Mouse (Mus musculus): ENCODE results near the gene Olfml3.

Olfml3 gene

DNA sequence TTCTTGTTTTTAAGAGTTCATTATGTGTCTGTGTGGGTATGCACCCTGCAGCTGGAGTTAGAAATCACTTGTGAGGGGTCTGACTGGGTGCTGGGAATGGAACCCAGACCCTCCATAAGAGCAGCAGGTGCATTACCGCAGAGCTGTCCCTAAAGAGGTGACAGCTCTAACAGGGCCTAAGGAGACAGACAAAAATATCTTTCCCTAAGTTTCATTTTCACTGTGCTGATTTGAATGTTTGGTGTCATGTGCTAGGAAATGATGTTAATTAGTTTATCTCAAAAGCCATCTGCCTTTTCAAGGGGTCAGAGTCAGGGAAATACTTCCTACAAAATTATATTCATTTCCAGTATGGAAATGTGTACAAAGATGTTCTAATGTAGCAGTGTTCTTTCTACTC is 1.5 kb upstream of the Olfml3 start, which contains the start of gene Gm10964:
Gene Gm10964, plus strand, starts transcription at position 38 of the 400 bp plus-strand sequence.
- DNase-seq (ENCODE audit: low read depth), result no peak

DNA sequence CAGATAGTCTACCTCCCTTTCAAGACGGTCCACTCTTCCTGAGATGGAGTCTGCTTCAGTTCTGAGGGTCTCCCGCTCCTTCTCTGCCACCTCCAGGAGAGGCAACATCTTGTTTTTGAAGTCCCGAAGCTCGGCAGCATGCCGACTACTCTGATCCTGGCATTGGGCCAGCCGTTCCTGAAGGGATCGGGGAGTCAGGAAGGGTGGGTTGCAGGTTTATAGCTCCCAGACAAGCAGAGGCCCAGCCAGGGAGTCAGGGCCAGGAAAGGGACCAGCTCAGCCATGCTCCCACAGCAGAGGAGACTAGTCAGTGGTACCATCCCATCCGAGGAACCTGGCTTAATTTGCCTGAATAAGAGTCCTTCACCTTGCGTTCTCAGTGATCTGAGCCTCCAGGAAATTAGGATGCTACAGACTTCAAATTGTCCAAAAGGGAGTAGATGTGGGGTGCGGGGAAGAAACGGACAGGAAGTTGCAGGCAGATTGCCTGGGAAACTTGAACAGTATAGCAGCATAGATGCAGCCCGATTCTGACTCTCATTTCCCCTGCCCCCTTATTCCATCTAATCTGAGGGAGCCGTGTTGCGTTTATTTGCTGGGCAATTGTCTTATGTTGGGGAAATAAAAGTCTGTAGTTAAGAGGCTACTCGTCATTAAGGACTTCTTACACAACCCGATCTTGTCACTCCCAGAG is 593 bp downstream of the Olfml3 start:
- no peak for DNase-seq (ENCODE audit: low read depth)

DNA sequence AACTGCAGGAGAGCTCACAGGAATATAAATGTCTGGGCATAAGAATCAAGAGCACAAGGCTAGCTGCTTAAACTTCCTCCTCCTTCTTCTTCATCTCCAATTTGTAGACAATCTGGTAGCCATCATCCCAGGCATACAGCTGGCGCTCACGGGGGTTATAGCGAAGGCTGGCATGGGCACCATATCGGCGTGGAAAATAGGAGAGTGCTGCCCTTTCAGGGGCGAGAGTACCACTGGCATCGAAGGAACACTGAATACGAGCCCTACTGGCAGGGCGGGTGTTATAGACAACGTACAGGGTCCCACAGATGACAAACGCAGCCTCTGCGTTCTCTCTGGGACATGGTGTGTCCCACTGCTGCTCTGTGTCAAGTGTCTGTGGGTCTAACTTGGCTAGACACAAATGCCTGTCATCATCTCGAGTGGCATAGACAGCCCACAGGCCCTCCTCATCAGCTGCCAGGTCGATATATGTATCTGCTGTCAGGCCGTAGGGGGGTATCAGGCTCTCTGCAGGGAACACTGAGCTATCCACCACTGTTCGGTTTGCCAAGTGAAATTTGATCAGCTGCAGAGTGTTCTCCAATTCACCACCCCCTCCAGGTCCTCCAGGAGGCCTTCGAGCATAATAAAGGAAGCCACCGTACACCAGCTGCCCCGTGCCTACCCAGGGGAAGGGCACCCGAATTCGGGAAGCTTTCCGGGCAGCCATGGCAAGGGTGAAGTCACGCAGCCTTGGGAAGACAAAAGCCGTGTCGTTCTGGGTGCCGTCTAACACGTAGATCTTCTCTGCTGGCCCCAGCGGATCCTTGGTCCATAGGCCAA is 1.8 kb downstream of the Olfml3 start:
- DNase-seq (ENCODE audit: low read depth), result no peak

DNA sequence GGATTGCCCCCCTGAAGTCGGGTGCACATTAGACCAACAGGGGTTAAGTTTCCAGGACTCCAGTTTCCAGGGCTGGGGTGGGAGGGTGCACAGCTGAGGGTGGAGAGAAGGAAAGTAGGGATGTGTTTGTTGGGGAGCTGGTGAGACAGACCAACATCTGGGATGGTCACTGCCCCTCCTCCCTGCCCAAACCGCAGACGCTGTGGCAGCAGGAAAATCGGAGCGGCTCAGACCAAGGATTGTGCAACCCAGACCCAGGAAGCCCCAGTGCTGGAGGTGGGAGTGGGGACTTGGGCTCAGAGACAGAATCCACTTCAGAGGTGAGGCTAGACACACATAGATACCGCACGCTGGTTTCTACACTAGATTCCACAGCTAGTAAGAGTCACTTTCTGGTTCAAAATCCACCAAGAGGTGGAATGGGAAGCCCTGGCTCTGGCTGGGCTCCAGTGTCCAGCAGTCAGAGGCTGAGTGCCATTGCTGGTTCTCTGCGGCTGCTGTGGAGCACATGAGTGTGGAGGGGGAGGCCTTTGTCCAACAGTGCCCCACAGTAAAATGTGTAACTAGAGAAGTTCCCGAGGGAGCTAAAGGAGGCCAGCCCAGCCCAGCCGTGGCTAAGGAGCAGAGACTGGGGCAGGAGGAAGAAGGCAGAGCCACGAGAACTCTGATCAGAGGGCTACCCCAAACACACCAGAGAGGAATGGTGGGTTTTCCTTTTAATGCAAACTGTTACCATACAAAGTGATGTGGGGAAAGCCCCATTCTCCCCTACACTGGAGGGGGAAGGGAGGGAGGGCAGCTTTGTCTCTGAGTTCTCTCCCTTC is 2.9 kb downstream of the Olfml3 start:
- peak; percentile 94 for DNase-seq (ENCODE audit: low read depth)

DNA sequence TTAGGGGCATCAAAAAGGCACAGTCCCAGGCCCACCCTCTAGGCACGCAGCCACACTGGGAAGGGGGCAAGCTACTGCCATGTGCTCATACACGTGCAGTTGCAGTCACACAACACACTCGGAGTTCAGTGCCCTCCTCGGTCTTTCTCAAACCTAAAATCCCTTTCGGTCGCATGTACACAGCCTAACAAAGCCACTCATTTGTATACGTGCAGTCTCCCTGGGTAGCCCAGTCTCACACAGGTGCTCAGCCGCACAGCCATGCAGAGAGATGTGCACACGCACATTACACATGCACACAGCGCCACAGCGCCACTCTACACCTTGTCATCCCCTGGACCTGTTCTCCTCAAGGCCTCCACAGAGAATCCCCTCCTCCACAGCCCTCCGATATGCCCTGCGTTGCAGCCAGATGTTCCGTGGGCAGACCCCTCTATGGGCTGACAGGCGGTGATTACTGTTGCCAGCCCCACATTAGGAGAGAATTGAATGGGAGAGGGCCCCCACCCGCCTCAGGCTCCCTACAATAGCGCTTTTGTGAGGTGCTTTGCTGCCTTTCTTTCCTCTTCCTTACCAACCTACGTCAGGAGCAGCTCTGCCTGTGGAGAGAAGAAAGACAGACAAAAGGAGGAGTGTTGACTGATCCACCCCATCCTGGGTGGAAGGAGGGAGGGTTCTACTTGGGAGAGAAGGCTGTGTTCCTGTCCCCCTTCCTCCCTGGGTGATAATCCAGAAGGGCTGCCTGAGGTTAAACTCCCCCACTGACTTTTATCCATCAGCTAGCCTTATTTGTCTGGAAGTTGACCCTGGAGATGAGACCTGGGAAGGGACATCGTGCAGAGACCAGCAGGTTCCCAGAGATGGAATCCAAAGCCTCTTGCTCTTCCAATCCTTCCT is 3.8 kb downstream of the Olfml3 start:
- no peak for DNase-seq (ENCODE audit: low read depth)

DNA sequence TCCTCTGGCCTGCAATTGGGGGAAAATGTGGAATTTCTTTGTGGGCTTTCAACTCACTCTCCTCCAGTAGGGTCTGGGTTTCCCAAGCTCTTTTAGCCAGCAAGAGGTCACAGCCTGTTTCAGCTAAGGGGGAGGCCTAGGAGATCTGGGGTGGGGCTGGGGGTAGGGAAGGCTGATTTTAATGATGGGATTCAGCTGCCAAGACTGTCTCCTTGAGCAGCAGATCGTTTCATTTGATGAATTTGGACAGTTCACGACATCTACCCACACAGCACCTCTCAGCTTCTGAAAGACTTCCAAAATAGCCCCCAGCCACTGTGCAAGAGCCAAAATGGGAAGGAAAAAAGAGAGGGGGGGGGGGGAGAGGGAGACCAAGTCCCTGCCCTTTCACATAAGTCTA is 4.6 kb downstream of the Olfml3 start:
- DNase-seq (ENCODE audit: low read depth), result no peak

DNA sequence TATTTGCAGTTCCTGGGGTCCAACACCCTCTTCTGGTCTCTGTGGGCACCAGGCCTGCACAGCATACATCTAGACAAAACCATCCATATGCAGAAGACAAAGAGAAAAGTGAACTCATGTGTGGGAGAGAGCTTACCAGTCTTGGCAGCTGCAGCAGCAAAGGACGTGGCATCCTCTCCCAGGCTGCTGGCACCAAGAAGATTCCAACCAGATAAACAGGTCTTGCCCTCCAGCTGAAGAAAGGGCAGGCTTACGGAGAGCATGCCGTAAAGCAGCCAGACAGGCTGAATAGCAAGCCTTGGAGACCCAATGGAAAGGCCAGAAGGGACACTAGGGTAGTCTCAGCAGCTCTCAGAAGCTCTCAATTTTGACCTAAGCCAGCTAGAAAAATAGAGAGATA is 5.7 kb downstream of the Olfml3 start:
- DNase-seq (ENCODE audit: low read depth), result no peak

DNA sequence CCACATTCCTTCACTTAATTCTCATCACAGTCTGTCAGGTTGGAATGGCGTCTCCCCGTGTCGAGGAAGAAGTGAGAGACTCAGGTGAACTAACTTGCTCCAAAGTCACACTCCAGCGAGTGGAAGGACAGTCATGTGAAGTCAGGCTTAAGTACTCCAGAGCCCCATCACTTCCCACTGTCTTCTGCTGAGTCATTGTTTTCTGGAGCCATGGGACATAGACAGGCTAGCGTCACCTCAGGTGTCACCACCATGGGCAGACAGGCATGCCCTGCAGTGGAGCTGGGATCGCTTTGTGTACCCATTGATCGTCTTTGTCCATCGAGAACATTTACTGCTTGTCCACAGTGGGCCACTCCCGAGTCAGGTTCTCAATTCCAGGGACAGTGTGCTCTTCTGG is 8.0 kb downstream of the Olfml3 start:
- no peak for DNase-seq (ENCODE audit: low read depth)

DNA sequence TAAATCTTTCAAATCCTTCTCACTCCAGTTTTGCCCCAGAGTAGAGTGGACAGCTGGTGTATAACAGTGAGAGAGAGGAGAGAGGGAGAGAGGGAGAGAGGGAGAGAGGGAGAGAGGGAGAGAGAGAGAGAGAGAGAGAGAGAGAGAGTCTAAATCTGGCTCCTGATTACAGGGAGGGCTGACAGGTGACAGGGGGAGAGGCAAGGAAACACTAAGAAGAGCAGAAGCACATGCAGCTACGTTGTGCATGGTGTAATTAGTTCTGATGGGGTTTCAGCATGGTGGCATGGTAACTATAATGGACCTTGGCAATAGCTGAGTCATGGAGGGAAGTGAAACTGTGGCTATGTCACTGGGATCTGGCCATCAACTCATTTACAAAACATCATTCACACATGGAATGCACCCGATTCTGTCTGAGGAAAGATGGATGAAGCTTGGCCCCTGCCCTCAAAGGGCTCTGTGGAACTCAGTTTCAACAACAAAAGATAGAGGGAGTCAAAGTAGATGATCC is 9.9 kb downstream of the Olfml3 start:
- DNase-seq (ENCODE audit: low read depth), result no peak

DNA sequence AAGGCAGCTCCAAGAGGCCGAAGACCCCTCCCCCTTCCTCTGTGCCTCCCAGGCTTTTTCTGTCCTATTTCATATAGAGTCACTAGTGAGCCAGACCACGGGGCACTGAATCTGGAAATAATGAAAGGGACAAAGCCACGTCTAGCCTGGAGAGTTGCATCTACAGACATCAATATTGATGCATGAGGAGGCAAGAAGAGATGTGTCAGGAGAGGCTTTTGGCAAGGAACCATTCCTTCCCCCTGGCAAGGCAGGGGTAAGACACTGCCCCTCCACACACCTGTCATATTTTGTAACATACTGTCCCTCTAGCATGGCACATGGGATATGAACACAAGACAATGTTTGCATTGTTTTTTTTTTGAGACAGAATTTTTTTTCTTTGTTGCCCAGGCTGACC is 11.2 kb downstream of the Olfml3 start:
- no peak for DNase-seq (ENCODE audit: low read depth)

DNA sequence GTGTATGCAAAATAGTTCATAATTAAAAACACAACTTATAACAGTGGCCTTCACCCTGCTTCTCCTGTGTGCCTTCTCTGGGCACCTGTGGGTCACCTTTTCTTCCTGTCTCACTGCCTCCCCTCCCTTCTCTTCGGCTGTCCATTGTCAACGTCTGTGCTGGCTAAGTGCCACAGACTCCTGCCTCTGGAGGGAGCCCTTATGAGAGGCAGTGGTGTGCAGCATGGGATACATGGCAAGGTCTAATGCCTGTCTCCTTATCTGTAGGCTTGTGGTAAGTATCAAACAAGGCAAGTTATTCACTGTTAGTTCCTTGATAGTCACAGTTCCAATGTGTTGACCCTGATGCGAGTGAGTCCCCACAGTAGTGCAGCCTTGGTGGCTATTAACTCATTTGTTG is 13.7 kb downstream of the Olfml3 start:
- no peak for DNase-seq (ENCODE audit: low read depth)

DNA sequence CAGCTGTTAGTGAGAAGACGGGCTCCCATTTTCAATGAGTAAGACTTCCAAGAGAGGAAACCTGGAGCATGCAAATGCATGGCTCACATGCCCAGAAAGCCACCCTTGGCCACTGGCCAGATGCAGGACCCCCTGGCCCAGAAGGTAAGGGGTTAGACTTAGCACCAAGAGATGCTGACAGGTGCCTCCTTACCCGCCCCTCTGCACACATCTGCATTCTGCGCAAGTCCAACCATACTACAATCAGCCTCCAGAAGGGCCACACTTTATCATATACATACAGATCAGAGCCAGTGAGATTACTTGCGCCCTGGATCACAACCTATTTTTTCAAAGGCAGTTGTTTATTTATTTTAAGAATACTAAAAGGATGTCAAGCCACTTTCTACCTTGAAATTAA is 19.1 kb downstream of the Olfml3 start:
- no peak for DNase-seq (ENCODE audit: low read depth)

DNA sequence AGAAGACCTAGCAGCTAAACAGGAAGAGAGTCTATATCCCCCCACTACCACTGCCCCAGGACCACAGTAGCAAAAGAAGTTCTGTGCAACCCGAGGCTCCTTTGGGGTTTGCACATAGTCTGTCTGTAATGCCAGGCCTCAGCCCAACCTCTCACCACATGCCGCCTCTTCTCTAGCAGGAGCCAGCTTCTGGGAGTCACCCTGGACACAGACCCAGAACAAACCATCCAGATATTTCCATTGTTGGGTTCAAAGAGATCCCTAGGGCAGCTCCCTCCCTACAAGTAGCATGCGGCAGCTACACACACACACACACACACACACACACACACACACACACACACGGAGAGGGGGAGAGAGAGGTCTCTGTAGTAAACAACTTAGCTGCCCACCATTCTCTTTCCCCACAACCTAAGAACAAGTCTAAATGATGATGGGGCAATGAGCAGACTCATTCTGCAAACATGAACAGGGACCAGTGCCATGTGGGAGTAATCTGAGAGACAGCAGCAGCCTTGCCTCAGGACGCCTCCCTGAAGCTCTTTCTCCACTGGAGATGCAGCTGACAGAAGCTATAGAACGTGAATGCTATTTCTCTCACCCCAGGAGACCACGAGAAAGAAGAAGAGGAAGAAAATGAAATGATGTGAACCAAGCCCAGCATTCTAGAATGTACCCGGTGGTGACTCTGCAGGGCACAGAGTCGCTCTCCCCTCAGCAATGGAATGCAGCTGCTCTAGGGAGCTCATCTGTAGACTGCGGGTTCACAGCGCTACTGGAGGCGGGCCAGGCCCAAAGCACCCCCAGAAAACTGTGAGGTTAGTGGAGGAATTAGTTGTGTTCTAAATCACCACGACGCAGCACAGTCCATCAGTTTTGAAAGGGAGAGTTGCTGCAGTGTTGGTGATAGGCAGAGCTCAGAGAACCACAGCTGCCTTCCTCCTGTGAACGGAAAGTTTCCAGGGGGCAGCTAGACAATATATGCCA is 20.7 kb downstream of the Olfml3 start:
- peak; percentile 71 for DNase-seq (ENCODE audit: low read depth)

DNA sequence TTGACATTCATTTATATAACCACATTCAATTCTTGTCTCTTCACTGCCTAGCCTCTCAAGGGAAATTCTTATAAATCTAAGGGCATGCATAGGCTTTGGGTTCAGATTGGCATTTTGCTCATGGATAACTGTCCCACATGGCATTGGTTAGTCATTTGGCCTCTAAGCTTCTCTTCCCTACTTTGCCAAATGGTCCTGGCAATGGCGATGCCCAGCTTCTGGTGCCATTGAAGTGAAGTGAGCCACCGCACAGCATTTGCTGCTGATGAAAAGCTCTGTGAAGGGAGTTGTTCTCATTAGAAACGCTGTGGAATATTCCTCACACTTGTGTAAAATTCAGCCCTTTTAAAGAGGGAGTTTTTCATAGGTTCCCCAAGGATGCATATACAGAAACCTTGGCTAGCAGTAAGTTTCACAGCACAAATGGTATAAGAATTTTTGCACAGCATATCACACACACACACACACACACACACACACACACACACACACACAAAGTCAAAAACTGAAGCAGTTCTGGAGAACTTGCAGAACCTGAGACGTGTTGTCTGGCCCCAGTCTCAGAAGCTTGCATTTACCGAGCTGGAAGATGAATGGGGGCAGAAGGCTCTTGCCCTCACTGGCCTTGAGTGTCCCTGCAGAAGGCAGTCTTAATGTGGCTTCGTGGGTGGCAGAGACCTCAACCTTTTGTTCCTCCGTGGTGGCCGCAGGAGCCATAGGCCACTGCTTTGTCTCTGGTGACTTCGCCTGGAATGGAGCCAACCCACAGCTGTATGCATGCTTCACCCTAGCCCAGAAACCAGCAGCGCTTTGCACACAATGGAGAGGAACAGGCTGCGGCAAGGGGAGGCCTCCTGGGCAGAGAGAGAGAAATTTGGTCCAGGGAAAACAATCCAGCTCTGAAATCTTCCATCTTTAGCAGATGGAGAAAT is 21.8 kb downstream of the Olfml3 start:
- peak; percentile 38 for DNase-seq (ENCODE audit: low read depth)

DNA sequence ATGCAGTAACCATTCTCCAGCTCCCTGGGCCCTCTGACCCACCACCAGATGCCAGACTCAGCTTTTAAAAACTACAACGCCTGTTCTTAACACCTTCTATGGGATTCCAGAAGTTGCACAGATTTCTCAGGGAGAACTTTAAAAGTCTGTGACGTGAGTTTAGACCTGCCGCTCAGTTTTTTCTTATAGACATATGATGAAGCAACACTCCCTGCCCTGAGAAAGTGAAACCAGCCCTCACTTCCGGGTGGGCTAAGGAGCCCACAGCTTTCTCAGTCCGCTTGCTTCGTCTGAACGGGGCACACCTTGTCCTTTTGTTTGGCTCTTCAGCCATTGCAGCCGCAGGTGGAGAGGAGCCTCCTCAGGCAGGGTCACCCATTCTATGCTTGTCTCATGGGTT is 22.9 kb downstream of the Olfml3 start:
- no peak for DNase-seq (ENCODE audit: low read depth)

DNA sequence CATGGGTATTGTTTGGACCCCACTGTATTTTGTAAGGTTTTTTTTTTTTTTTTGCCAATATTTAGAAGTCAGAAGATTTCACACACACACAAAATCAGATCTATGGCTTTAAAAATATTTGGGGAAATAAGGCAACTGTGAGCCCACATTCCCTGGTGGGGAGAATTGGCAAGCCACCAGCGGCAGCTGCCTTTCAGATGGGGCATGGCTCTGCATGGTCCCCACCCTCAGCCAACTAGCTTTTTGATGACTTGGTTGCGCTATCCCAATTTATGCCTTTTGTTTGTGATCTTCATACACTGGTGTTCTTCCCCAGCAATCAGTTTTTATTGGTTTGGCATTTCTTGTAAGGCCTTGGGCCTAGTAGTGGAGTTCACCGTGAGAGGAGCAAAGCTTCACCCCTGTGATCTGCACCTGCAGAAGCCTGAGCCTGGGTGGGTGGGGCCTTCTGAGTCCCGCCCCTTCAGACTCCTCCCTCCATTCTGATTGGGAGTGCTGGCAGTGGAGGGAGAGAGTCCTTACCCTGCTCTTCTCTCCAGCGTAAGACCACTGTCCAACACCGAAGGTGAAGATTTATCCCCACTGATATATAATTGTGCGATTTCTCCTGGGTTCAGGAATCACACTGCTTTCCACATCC is 23.4 kb downstream of the Olfml3 start:
- no peak for DNase-seq (ENCODE audit: low read depth)

DNA sequence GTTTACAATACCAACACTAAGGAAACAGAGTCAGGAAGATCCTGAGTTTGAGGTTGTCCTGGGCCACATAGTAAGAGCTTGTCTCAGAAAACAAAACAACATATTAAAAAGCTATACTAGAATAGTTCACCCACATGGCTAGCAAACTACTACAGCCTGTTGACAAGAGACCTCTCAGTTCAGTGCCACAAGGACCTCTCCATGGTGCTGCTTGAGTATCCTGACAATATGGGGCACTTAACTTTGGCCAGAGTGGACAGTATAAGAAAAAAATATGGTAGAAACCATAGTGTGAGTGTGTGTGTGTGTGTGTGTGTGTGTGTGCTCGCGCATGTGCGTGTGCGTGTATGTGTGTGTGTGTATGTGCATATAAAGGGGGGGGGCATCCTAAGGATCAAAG is 25.6 kb downstream of the Olfml3 start:
- DNase-seq (ENCODE audit: low read depth), result no peak

DNA sequence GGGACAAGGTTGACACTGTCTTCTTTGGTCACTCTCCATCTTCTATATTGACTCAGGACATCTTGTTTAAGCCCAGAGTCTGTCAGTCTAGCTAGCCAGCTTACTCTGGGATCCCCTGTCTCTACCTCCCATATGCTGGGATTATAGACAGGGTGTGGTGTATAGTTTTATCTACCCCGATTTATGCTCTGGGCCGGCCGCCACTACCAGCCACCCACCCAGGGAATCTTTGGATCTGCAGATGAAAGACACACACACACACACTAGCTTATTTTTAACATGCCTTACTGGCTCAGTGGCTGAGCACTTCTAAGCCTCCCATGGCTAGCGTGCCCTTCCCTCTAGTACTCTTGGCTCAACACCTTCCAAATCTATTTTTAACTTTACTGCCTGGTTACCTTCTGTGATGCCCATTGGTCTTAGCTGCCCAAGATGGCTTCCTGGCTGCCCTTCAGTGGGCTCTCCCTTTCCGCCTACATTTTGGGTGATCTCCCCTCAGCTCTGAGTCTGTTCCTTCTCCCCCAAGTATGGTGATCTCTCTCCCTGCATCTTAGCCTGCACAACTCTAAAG is 28.2 kb downstream of the Olfml3 start:
- no peak for DNase-seq (ENCODE audit: low read depth)

All from fibroblast of lung, adult 2 months (primary cell).